Mouse (Mus musculus) ovary, adult 2 months (tissue): ENCODE results near the gene Gm16440. TPM values are rescaled to one million over a fixed set of nuclear protein-coding genes. Genes with fewer than 3 reads are reported as not detected.

Experiments
- polyA plus RNA-seq: library from polyadenylated mRNA; depleted of rRNA; stranded (reverse); fragments of >200 nt; gene quantifications from 2 replicates; pipeline ENCODE4 v1.2.3, GENCODE M21; 2012; rRNA removed

Gene Gm16440
- polyA plus RNA-seq: not detected in 2 replicates

DNA sequence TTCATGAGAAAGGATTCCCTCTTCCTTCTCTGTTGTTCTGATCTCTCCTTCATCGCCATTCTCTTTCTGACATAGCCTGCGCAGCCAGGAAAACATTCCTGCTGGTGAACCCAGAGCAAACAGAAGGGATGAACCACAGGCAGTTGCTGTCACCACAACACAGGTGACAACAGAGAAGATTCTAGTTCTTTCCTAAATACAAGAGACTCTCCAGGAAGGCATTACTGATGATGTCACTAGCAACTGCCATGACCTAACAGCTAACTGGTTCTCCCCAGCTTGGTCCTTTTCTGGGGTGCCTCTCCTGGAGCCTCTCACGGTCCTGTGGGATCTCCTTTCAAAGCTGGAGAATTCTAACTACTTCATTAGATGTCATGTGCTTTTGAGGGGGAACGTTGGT is at the start of gene Gm16440:
Gene Gm16440, minus strand, starts transcription at position 101 of the 400 bp plus-strand sequence.

DNA sequence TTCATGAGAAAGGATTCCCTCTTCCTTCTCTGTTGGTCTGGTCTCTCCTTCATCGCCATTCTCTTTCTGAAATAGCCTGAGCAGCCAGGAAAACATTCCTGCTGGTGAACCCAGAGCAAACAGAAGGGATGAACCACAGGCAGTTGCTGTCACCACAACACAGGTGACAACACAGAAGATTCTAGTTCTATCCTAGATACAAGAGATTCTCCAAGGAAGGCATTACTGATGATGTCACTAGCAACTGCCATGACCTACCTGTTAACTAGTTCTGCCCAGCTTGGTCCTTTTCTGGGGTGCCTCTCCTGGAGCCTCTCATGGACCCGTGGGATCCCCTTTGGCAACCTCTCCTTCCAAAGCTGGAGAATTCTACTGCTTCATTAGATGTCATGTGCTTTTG is 22.3 kb upstream of the Gm16440 start, which contains the start of gene Gm3591:
Gene Gm3591, minus strand, starts transcription at position 101 of the 400 bp plus-strand sequence.

DNA sequence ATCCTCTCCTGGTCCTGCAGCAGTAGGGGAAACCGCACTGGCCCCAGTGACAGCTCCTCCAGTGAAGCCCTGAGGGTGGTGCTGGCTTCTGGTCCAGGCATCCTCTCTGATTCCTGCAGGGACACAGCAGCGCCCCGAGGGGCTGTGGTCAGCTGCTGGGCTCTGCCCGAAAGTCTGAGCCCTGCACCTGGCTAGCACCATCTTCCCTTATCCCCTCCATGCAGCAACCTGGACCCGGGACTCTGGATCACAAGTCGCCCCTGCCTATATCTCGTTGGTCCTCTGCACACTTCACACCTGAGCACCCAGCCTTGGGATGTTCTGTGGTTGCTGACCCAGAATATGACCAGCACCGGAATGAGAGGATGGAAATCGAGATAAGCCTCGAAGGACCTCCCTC is 46.5 kb downstream of the Gm16440 start, which contains the start of gene Gm3618:
Gene Gm3618, minus strand, starts transcription at position 101 of the 400 bp plus-strand sequence.

Other genes starting within 250 kb of the Gm16440 start
- not detected in 2 replicates for gene Gm21560, start 171.0 kb downstream of the Gm16440 start, polyA plus RNA-seq
- gene Gm3411, start 103.1 kb downstream of the Gm16440 start, polyA plus RNA-seq: 0.87 TPM in 1 of 2 replicates, not detected in the other
- not detected in 2 replicates for gene Gm21103, start 85.5 kb downstream of the Gm16440 start, polyA plus RNA-seq
- gene Gm3618, start 46.6 kb downstream of the Gm16440 start, polyA plus RNA-seq: not detected in 2 replicates
- gene Gm3591, start 22.2 kb upstream of the Gm16440 start, polyA plus RNA-seq: 0.32 TPM in 1 of 2 replicates, not detected in the other
- not detected in 2 replicates for gene Gm3594, start 54.3 kb upstream of the Gm16440 start, polyA plus RNA-seq
- gene Gm8356, start 147.0 kb upstream of the Gm16440 start, polyA plus RNA-seq: not detected in 2 replicates
- gene Gm3629, start 200.3 kb upstream of the Gm16440 start, polyA plus RNA-seq: not detected in 2 replicates
- gene Gm3460, start 232.1 kb upstream of the Gm16440 start, polyA plus RNA-seq: not detected in 2 replicates